Mouse (Mus musculus) cerebellum, postnatal 36 days (tissue): ENCODE data around the gene Arhgap42.

Source experiments
- DNase-seq, 2 experiments: peaks; one replicate each; pipeline ENCODE4 v3.0.0; 2021 to 2022; ENCODE audit warnings: mixed read lengths in 2 of 2

Arhgap42 gene

GRCm38 (mm10) chr9:9128996-9129694 lies 109.8 kb downstream of the Arhgap42 start:
- no peak for DNase-seq

DNA sequence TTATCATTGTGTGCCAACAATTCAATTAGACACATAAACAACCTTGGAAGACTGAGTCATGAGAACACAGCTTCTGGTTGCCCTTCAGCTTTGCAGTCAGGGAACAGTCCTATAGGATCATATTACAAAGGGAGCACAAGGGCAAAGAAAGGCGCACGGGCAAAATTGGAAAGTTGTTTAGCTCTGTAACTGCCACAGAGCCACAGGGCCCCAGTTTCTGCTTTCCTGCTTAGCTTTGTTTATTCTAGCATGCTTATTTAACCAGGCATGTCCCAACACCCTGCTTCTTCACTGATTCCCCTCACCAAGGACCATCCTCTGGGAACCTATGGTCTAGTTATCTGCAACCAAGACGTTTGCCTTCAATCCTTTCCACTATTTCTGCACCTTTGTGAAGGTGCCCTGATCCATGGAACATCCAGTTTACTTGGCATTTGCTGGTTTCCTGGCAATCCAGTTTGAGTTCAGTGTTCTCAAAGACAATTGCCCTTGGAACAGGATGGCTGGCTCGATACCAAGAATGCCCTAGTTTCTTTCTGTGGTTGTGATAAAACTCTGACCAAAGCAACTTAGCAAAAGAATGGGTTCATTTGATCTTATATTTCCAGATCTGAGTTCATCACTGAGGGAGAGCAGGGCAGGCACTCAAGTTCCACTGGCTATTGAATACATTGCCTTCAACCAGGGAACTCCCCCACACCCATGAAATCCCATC lies 111.7 kb downstream of the Arhgap42 start:
- DNase-seq = no peak

DNA sequence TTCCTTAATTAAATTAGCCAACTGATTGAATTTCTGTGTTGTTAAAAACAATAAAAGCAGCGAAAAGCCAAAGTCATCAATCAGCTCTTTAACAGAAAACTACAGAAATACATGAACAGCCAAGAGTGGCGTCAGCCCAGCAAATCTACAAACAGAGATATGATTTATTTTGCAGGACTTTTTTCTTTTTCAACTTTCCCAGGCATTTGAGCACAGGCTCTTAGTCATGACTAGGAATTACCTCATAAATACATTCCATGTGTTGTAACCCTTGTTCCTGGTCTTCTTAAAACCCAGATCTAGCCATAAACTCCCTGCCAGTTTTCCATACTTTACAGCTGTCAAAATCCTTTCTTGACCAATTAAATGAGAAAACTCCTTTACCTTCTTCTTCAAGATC lies 114.7 kb downstream of the Arhgap42 start:
- DNase-seq = no peak

DNA sequence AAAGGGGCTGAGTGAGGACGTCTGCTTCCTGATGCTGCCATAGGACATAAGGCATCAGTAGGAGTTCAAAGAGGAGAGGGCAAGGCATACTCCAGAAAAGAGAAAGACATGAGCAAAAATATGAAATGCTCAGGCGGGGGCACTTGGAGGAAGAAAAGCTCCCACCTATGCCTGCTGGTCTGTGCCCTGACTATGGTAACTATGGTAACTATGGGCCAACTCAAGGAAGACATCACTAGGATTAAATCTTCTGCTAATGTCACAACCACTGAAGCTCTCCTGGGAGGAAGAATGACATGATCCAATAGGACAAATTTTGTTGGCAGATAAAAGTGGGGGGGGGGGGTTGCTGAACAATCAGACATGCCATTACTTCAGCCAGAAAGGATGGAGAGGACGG lies 124.6 kb downstream of the Arhgap42 start:
- no peak for DNase-seq

GRCm38 (mm10) chr9:9113847-9114246 lies 125.1 kb downstream of the Arhgap42 start:
- DNase-seq = no peak

- DNase-seq = no peak
Measured at GRCm38 (mm10) chr9:9112921-9113320, 126.0 kb downstream of the Arhgap42 start.

GRCm38 (mm10) chr9:9107697-9108096 lies 131.2 kb downstream of the Arhgap42 start:
- DNase-seq = no peak

GRCm38 (mm10) chr9:9104761-9105160 lies 134.1 kb downstream of the Arhgap42 start:
- DNase-seq = no peak

GRCm38 (mm10) chr9:9102158-9102514 lies 136.8 kb downstream of the Arhgap42 start:
- DNase-seq = no peak

DNA sequence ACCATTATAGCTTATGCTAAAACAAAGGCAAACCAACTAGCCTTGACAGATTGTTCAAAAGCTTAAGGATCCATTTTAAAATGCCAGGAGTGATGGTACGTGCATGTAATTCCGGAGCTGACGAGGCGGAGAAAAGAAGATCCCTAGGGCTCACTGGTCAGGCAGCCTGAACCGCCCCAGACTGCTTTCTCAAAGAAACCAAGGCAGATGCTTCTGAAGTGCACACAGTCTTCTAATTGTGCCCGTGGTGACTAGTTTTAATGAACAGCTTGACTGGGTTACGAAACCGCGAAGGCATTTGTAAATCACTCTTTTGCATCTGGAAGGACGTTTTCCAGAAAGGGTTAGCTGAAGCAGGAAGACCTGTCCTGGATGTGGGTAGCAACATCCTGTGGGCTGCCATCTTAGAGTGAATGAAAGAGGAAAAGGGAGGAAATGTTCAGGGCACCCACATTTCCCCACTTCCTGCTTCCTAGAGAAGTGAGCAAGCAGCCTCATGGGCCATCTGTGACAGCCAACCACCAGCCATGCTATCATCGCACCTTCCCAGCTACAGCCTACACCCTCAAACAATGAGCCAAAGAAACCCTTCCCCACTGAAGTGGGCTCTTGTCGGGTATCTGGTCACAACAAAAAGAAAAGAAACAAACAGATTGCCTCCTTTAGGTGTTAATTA lies 137.3 kb downstream of the Arhgap42 start:
- DNase-seq = no peak

DNA sequence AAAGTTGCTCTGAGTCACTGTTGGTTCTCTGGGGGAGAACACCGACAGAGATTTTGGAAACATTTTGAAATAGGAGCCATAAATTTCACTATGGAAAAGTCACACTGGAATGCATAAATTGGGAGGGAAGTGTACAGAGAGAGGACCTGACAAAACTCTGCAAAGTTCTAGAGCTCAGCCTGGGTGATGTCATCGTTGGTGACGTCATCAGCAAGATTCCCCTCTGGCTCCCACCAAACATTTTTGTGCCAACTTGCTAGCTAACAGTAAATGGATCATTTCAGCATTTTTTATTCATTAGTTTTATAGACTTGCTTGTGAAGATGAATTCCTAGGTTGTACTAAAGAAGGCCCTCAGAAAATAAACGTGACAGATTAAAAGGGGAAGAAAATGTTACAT lies 137.8 kb downstream of the Arhgap42 start:
- DNase-seq = no peak

GRCm38 (mm10) chr9:9097835-9098234 lies 141.1 kb downstream of the Arhgap42 start:
- no peak for DNase-seq

- DNase-seq = no peak
Measured at GRCm38 (mm10) chr9:9096761-9097160, 142.1 kb downstream of the Arhgap42 start.

- DNase-seq = no peak
Measured at GRCm38 (mm10) chr9:9093096-9093495, 145.8 kb downstream of the Arhgap42 start.

DNA sequence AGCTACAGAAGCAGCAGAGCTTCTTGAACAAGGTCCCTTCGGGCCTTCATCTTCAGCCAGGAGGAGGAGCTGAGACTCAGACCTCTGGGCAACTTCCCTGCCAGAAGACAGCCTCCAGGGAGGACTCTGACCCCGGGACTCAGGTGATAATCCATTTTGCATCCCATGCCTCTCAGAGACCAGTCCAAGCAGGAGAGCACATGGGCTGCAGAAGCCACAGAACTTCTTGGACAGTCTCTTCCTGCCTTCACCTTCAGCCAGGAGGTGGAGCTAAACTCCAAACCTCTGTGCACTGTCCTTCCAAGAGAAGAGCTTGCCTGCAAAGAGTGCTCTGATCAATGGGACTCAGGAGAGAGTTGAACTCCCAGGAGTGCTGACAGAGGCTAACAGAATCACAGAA lies 155.5 kb downstream of the Arhgap42 start:
- DNase-seq = no peak

GRCm38 (mm10) chr9:9052920-9053319 lies 186.0 kb downstream of the Arhgap42 start:
- no peak for DNase-seq

GRCm38 (mm10) chr9:9051184-9051583 lies 187.7 kb downstream of the Arhgap42 start:
- peak in 1 of 2 experiments; percentile 6 for DNase-seq

GRCm38 (mm10) chr9:9049202-9049601 lies 189.7 kb downstream of the Arhgap42 start:
- DNase-seq = no peak

DNA sequence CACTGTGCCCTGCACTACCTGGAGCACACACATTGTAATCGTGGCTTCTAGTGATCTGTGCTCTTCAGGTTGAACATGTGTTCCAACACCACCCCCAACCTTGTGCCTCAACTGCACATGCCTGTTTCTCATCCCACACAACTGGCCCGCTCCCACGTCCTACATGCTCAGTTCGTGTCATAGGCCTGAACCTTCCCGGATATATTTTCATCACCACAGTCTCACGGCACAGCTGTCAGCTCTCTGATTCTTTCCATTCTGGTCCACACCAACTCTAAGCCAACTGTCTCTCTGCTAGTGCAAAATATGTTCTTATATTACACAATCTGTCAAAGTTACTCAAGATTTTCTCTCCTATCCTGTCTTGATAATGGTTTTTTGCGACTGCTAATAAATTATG lies 197.9 kb downstream of the Arhgap42 start:
- no peak for DNase-seq

GRCm38 (mm10) chr9:9037017-9037671 lies 201.8 kb downstream of the Arhgap42 start:
- DNase-seq = no peak

DNA sequence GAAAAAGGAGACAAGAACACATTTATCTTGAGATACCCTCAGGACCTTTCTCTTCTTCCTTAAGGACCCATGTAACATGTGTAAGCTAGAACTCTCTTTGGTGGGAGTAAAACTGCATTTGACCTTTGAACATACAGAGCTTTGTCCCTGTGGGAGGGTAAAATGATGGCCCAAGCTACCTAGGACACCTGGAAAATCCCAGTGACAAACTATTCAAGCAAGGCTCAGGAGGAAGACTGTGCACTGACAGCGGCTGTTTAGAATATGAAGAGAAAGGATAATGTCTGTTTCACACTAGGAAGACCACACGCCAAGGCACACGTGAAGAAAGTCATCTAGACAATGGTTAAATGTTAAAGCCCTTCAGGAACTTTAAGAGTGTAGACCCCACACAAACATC lies 211.0 kb downstream of the Arhgap42 start:
- no peak for DNase-seq

- DNase-seq = no peak
Measured at GRCm38 (mm10) chr9:9027445-9027844, 211.5 kb downstream of the Arhgap42 start.

DNA sequence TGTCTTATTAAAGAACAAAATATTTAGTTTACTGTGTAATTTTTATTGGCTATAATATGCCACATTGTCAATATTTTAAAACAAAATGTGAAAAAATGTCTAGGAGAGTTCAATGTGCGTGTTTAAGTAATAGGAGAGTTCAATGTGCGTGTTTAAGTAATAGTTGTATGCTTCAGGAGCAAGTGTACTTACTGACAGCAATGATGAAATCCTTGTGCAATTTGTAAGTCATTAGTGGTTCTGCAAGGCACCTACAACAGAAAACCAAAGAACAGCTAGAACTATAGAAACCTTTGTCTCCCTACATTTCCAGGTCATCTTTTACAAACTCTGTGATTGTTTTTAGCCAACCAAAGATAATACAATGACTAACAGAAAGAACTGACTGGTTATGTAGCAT lies 223.8 kb downstream of the Arhgap42 start:
- DNase-seq = no peak

DNA sequence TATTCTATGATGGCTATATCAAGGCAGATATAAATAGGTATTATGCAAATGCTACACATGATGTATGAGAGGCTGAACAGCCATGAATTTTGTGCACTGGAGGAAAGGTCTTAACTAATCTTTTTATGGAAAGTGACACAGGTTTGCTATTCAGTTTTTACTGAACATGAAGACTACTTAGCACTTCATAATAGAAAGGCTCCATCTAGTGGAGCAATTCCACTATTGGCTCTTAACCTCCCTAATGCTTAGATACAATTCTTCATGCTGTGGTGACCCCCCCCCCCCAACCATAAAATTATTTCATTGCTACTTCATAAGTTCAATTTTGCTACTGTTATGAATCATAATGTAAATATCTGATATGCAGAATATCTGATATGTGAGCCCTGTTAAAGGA lies 237.7 kb downstream of the Arhgap42 start:
- no peak for DNase-seq
